Mouse (Mus musculus): ENCODE results near the gene Lrrc8b. TPM values are rescaled to one million over a fixed set of nuclear protein-coding genes. Genes with fewer than 3 reads are reported as not detected.

Gene Lrrc8b
- polyA plus RNA-seq, 1 experiment from 2014 or later, result 23.0 TPM

DNA sequence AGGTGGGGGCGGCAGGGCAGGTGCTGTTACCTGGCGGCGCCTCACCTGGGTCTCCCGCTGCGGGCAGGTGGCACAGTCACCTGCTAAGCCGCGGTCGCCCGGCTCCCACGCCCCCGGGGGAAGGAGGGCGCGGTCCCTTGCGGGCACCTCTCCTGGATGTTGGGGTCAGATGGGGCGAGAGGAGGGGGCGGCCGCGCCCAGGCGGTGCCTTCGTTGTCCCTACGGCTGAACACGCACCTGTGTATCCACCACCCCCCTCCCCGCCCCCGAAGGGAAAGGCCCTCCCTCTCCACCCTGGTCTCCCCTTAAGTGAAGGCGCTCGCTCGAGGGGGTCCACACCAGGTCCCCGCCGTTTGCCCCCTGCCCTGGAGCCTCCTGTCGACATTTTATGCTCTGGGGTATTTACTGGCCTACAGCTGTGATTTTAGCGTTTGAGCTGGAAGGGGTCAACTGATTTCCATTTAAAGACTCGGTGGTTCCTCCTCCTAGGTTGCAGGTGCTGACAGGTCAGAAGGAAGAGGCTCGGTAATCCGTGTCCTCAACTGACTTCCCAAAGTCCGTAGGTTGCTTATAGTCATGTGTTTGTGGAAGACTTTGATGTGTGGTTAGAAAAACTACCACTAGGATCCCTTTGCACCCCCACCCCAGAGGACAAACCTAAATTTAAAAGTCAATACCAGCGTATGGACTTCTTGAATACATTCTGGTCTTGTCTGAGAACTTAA lies 538 bp downstream of the Lrrc8b start:
- DNase-seq (ENCODE audit: low spot score) (no peak), ATAC-seq (ENCODE audit: low FRiP score) (peak; percentile 38)
- H3K9me3 ChIP-seq (ENCODE audit: control insufficient read depth, low read length), result 0 out of 2 replicates have a peak, but pooled peaks cover 4% of the 10 kb centered on the region
- H3K4me1 ChIP-seq (replicated peaks; ENCODE audit: control insufficient read depth, insufficient read depth, low read length), result peaks cover 13% of the 10 kb centered on the region
- H3K27ac ChIP-seq, result peak overlapping the region; percentile 75
- H3K27me3 ChIP-seq (ENCODE audit: control insufficient read depth, insufficient read depth, low read length), result no peaks in the 10 kb centered on the region
- peak overlapping the region; percentile 72 for H3K4me3 ChIP-seq (replicated peaks; ENCODE audit: low read length)
- WGBS, result 3% methylated on average over 30 of the region's 36 CpGs
- H3K36me3 ChIP-seq (replicated peaks; ENCODE audit: control insufficient read depth, insufficient read depth), result no peaks in the 10 kb centered on the region
- peak overlapping the region; percentile 85 for H3K9ac ChIP-seq
- peak overlapping the region; percentile 91 for H3K4me2 ChIP-seq (replicated peaks)

DNA sequence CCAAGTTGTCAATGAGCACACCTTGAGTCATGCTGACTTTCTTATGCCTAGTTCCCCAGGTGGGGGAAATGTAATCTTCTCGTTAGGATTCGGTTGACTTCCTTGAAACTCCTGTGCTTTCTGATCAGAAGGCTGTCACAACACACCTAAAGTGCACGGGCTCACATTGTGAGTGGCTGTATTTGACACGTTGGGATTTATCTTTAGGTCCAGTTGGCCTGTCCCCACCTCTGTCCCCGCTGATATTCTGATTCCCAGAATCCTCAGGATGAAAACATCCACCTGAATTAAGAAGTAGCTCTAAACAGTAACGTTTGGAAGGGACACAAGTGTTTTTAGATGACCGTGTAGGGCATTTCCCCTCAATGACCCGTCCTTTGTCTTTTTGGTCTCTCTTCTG lies 1.6 kb downstream of the Lrrc8b start:
- Histone ChIP-seq H3K9ac (no peak overlapping the region), H3K9me3 (ENCODE audit: control insufficient read depth, low read length) (0 out of 2 replicates have a peak, but pooled peaks cover 4% of the 10 kb centered on the region), H3K4me1 (replicated peaks; ENCODE audit: control insufficient read depth, insufficient read depth, low read length) (peaks cover 13% of the 10 kb centered on the region), H3K4me2 (replicated peaks) (0 out of 2 replicates have a peak overlapping the region, but pooled peaks have one; percentile 91), H3K36me3 (replicated peaks; ENCODE audit: control insufficient read depth, insufficient read depth) (no peaks in the 10 kb centered on the region), H3K27me3 (ENCODE audit: control insufficient read depth, insufficient read depth, low read length) (no peaks in the 10 kb centered on the region), H3K4me3 (replicated peaks; ENCODE audit: low read length) (no peak overlapping the region), H3K27ac (no peak overlapping the region)
- ATAC-seq (ENCODE audit: low FRiP score), result no peak
- WGBS, result 83% methylated on average over 8 of the region's 8 CpGs
- no peak for DNase-seq (ENCODE audit: low spot score)

DNA sequence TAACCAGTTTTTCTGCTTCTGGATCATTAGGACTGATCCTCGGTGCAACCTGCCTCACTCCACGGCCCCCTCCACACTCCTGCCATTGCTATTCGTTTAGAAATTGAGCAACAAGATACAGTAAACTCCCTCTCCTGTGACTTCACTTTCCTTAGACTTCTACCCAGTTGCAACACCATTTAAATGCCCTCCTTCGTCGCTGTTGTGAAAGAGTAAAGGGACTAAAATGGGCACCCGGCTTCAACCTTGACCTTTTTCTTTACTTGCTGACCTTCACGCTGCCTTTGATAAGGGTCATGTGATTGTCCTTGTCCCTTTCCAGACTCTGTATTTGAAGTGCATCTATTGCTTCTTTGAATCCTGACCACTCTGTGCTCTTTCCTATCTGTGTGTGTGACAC lies 2.8 kb downstream of the Lrrc8b start:
- Histone ChIP-seq H3K4me3 (replicated peaks; ENCODE audit: low read length) (no peak overlapping the region), H3K36me3 (replicated peaks; ENCODE audit: control insufficient read depth, insufficient read depth) (no peaks in the 10 kb centered on the region), H3K4me1 (replicated peaks; ENCODE audit: control insufficient read depth, insufficient read depth, low read length) (peaks cover 13% of the 10 kb centered on the region), H3K4me2 (replicated peaks) (no peak overlapping the region), H3K9me3 (ENCODE audit: control insufficient read depth, low read length) (0 out of 2 replicates have a peak, but pooled peaks cover 4% of the 10 kb centered on the region), H3K27me3 (ENCODE audit: control insufficient read depth, insufficient read depth, low read length) (no peaks in the 10 kb centered on the region), H3K9ac (no peak overlapping the region), H3K27ac (no peak overlapping the region)
- no peak for DNase-seq (ENCODE audit: low spot score)
- WGBS, result 91% methylated on average over 7 of the region's 7 CpGs
- ATAC-seq (ENCODE audit: low FRiP score), result no peak

DNA sequence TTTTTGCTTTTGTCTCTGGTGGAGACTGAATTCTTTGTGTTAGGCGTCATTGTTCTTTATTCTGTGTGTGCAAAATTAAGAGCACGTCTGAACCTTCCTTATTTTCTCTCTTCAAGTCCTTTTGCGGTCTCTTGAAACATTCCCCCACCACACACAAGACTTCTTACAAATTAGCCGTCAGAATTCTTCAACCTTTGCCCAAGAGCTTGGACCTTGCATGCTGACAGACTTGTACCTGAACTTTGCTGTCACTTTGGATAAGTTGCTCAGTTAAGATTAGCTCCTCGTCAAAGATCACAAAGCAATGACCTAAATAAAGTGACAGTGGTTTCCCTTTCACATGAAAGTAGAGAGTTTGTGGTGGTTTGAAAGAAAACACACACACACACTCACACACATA lies 3.3 kb downstream of the Lrrc8b start:
- no peak overlapping the region for H3K4me3 ChIP-seq (replicated peaks; ENCODE audit: low read length)
- DNase-seq (ENCODE audit: low spot score) (no peak), ATAC-seq (ENCODE audit: low FRiP score) (no peak)
- H3K27ac ChIP-seq, result no peak overlapping the region
- 0 out of 2 replicates have a peak, but pooled peaks cover 4% of the 10 kb centered on the region for H3K9me3 ChIP-seq (ENCODE audit: control insufficient read depth, low read length)
- no peaks in the 10 kb centered on the region for H3K36me3 ChIP-seq (replicated peaks; ENCODE audit: control insufficient read depth, insufficient read depth)
- WGBS, result 93% methylated on average over 5 of the region's 5 CpGs
- no peaks in the 10 kb centered on the region for H3K27me3 ChIP-seq (ENCODE audit: control insufficient read depth, insufficient read depth, low read length)
- H3K4me2 ChIP-seq (replicated peaks), result no peak overlapping the region
- H3K4me1 ChIP-seq (replicated peaks; ENCODE audit: control insufficient read depth, insufficient read depth, low read length), result peaks cover 13% of the 10 kb centered on the region
- H3K9ac ChIP-seq, result no peak overlapping the region

DNA sequence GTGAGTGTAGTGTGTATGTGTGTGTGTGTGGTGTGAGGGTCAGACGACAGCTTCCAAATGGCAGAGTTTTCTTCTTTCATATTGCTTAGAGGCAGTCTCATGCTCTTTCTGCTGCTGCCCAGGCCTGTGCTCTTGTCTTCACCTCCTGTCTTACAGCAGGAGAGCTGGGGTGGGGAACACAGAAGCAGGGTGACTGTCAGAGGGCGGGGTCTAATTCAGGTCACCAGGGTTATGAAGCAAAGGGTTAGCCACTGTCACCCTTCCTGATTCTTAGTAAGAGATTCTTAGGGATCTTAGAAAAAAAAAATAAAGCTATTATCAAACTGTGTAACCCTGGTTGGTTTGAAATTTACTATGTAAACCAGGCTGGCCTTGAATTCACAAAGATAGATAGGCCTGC lies 10.0 kb downstream of the Lrrc8b start:
- 87% methylated on average over 2 of the region's 2 CpGs for WGBS
- ATAC-seq (ENCODE audit: low FRiP score), result no peak

DNA sequence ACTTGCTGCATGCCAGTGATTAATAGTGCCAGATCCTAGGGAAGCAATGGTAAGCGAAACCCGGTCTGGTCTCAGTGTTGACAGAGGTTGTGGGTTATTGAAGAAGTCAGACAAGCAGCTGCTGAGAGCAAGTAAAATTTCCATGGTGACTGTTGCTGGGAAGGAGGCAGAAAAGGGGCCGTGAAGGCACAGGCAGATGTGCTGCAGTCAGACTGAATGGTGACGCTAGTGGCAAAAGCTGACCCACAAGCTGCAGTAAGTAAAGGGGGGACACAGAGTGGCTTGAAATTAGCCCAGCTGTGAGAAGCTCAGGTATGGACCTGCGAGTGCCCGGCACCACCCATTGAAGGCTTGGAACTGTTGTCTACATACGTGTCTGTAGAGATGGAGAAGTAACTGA lies 11.8 kb downstream of the Lrrc8b start:
- Histone ChIP-seq H3K4me1 (replicated peaks; ENCODE audit: control insufficient read depth, insufficient read depth, low read length) (no peaks in the 10 kb centered on the region; the same call in 1 of the 2 replicates), H3K36me3 (replicated peaks; ENCODE audit: control insufficient read depth, insufficient read depth) (0 out of 2 replicates have a peak, but pooled peaks cover 5% of the 10 kb centered on the region), H3K9ac (no peak overlapping the region), H3K27me3 (ENCODE audit: control insufficient read depth, insufficient read depth, low read length) (no peaks in the 10 kb centered on the region), H3K4me3 (replicated peaks; ENCODE audit: low read length) (no peak overlapping the region), H3K4me2 (replicated peaks) (no peak overlapping the region), H3K9me3 (ENCODE audit: control insufficient read depth, low read length) (peaks cover 10% of the 10 kb centered on the region), H3K27ac (no peak overlapping the region)
- DNase-seq (ENCODE audit: low spot score) (no peak), ATAC-seq (ENCODE audit: low FRiP score) (no peak)
- WGBS, result 73% methylated on average over 7 of the region's 7 CpGs

More for the DNA sequence above, 10.0 kb downstream of the Lrrc8b start:
- no peak overlapping the region for H3K4me2 ChIP-seq (replicated peaks)
- H3K36me3 ChIP-seq (replicated peaks; ENCODE audit: control insufficient read depth, insufficient read depth), result 0 out of 2 replicates have a peak, but pooled peaks cover 5% of the 10 kb centered on the region
- H3K9me3 ChIP-seq (ENCODE audit: control insufficient read depth, low read length), result peaks cover 10% of the 10 kb centered on the region
- no peak overlapping the region for H3K27ac ChIP-seq
- DNase-seq (ENCODE audit: low spot score), result no peak
- H3K4me1 ChIP-seq (replicated peaks; ENCODE audit: control insufficient read depth, insufficient read depth, low read length), result no peaks in the 10 kb centered on the region; the same call in 1 of the 2 replicates
- H3K27me3 ChIP-seq (ENCODE audit: control insufficient read depth, insufficient read depth, low read length), result no peaks in the 10 kb centered on the region
- H3K4me3 ChIP-seq (replicated peaks; ENCODE audit: low read length), result no peak overlapping the region
- no peak overlapping the region for H3K9ac ChIP-seq

DNA sequence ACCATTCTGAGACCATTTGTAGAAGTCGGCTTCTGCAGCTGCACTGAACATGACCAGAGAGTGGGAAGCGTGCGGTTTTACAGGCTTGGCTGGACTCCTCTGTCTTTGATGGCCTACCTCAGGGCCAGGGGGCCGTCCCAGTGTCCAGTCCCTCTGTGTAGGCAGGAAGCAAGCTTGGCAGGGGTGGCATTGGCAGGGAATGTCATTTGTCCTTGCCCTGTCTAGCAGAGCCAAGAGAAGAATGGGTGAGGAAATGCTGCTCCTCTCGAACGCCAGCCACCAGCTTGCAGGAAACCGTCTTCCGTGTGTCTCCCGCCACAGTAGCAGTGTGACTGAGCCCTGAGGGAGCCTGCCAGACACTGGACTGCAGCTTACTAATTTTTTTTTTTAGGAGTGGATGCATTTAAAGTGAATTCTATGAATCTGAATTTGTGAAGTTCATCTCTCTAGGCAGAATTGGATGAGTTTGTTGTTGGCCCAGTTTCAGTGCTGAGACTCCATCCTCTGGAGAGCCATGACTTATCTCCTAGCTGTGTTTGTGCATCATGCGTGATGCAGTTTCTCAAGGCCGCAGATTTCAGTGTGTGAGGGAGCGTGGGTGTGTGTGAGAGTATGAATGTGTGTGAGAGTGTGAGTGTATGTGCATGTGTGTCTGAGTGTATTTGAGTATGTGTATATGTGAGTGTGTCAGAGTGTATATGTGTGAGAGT lies 12.8 kb downstream of the Lrrc8b start:
- Histone ChIP-seq H3K4me2 (replicated peaks) (no peak overlapping the region), H3K27me3 (ENCODE audit: control insufficient read depth, insufficient read depth, low read length) (no peaks in the 10 kb centered on the region), H3K36me3 (replicated peaks; ENCODE audit: control insufficient read depth, insufficient read depth) (0 out of 2 replicates have a peak, but pooled peaks cover 5% of the 10 kb centered on the region), H3K4me1 (replicated peaks; ENCODE audit: control insufficient read depth, insufficient read depth, low read length) (no peaks in the 10 kb centered on the region; the same call in 1 of the 2 replicates), H3K27ac (no peak overlapping the region), H3K9me3 (ENCODE audit: control insufficient read depth, low read length) (peaks cover 10% of the 10 kb centered on the region), H3K4me3 (replicated peaks; ENCODE audit: low read length) (no peak overlapping the region), H3K9ac (no peak overlapping the region)
- WGBS, result 72% methylated on average over 12 of the region's 12 CpGs
- ATAC-seq (ENCODE audit: low FRiP score) (no peak), DNase-seq (ENCODE audit: low spot score) (no peak)

DNA sequence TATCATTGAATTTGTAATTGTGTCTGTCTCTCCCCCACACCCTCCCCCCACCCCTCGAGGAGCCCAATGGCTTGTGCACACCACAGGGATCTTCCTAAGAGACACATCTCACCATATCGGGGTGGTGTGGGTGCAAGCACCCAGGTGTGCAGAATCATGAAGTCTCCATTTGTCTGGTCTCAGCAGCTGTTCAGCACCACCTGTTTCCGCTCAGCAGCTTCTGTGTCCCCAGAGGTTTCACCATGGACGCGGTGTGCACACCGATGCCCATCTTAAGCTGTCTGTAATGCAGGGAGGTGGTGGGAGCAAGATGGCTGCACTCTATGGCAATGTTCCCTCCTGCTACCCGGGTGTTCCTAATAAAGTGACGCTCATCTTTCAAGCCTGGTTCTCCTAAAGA lies 14.6 kb downstream of the Lrrc8b start:
- Histone ChIP-seq H3K27ac (no peak overlapping the region), H3K9me3 (ENCODE audit: control insufficient read depth, low read length) (peaks cover 3% of the 10 kb centered on the region; the same call in 1 of the 2 replicates), H3K4me1 (replicated peaks; ENCODE audit: control insufficient read depth, insufficient read depth, low read length) (no peaks in the 10 kb centered on the region; the same call in 1 of the 2 replicates), H3K27me3 (ENCODE audit: control insufficient read depth, insufficient read depth, low read length) (no peaks in the 10 kb centered on the region), H3K9ac (no peak overlapping the region), H3K4me2 (replicated peaks) (no peak overlapping the region), H3K4me3 (replicated peaks; ENCODE audit: low read length) (no peak overlapping the region), H3K36me3 (replicated peaks; ENCODE audit: control insufficient read depth, insufficient read depth) (no peaks in the 10 kb centered on the region)
- DNase-seq (ENCODE audit: low spot score) (no peak), ATAC-seq (ENCODE audit: low FRiP score) (no peak)
- WGBS, result 86% methylated on average over 8 of the region's 8 CpGs

DNA sequence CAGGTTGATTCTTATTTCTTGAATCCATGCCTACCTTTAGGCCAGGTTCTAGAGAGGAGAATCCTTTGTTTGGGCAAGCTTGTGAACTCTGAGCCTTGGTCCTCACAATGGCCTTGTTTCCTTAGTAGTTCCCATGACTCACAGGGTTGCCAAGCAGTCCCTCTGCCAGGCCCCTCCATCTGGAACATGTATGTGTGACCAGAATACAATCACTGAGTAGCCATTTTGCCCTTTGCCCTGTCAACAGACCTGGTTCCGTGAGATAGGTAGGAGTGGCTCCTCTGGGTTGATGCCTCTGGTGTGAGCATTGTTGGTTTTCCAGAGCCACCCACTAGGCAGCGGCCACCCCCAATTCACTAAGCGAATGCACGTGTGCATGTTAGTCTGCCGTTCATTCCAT lies 24.0 kb downstream of the Lrrc8b start:
- no peaks in the 10 kb centered on the region for H3K9me3 ChIP-seq (ENCODE audit: control insufficient read depth, low read length)

More for the DNA sequence above, 24.0 kb downstream of the Lrrc8b start:
- no peak overlapping the region for H3K9ac ChIP-seq
- H3K36me3 ChIP-seq (replicated peaks; ENCODE audit: control insufficient read depth, insufficient read depth), result no peaks in the 10 kb centered on the region
- H3K27me3 ChIP-seq (ENCODE audit: control insufficient read depth, insufficient read depth, low read length), result no peaks in the 10 kb centered on the region
- 93% methylated on average over 5 of the region's 5 CpGs for WGBS
- H3K4me1 ChIP-seq (replicated peaks; ENCODE audit: control insufficient read depth, insufficient read depth, low read length), result 0 out of 2 replicates have a peak, but pooled peaks cover 3% of the 10 kb centered on the region
- no peak overlapping the region for H3K4me3 ChIP-seq (replicated peaks; ENCODE audit: low read length)
- ATAC-seq (ENCODE audit: low FRiP score), result no peak
- H3K27ac ChIP-seq, result no peak overlapping the region
- no peak for DNase-seq (ENCODE audit: low spot score)
- H3K4me2 ChIP-seq (replicated peaks), result no peak overlapping the region

Data from hindbrain, embryonic 14.5 days (tissue).